Mouse (Mus musculus) cerebellum, adult 11 months (tissue): ENCODE results near the gene Cacng4.
A peak's percentile ranks its signal among the peaks of the same experiment; 100 is the strongest.

ENCODE experiments used
- DNase-seq: peaks from one replicate; pipeline ENCODE4 v3.0.0; 2022

Cacng4 gene

GRCm38 (mm10) chr11:107710379-107710778 is 84.0 kb downstream of the Cacng4 start:
- no peak for DNase-seq

DNA sequence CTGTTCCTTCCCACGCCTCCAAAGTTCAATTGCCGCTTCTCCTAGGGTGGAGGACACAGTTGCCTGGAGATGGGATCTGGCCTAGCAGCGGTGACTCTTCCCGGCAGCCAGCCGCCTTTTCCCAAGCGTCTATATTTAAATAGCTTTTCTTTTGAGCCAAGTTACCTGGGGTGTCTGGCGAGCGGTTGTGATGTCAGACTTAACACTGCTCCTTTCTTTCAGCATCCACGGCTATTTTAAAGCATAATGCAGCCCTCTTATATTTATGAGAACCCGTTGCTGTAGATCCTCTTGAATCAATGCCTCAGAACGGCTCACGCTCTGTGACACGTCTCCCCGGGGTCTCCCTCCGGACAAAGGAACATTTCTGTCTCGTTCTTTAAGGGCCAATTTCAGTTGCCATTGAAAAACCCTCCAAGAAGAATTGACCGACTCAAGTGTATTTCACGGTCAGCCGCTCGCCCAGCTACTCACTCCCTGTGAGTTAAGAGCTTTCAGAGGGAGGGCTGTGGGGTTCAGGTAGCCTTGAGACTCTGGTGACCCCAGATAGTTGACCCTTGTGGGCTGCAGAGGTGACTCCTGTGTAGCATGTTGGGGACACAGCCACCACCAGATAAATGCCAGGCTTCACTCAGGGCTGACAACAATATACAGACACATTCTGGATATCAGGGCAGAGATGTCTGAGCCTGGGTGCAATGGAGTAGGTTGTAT is 86.3 kb downstream of the Cacng4 start:
- DNase-seq: no peak

- DNase-seq: peak; percentile 43
These were observed 88.8 kb downstream of the Cacng4 start for GRCm38 (mm10) chr11:107705476-107706074.

GRCm38 (mm10) chr11:107705060-107705459 is 89.3 kb downstream of the Cacng4 start:
- DNase-seq: no peak

- no peak for DNase-seq
These were observed 90.9 kb downstream of the Cacng4 start for GRCm38 (mm10) chr11:107703272-107704134.

- no peak for DNase-seq
These were observed 94.4 kb downstream of the Cacng4 start for GRCm38 (mm10) chr11:107699967-107700366.

DNA sequence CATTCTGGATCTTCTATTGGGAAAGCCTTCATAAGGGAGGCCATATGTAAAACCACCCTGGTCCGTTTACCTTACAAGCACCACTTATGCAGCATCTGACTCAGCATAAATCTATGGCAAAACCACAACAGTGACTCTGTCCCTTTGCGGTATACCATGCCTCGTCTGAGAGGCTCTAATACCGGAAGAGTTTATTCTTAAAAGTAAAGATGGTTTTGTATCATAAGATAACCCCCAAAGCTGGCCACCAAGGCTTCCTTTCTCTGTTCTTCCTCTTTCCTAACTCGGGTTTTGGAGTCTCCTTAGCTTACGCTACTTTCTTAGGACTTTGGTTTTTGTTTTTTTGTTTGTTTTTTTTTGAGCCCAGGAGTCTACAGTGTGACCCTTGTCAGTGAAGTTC is 101.0 kb downstream of the Cacng4 start:
- DNase-seq: no peak

DNA sequence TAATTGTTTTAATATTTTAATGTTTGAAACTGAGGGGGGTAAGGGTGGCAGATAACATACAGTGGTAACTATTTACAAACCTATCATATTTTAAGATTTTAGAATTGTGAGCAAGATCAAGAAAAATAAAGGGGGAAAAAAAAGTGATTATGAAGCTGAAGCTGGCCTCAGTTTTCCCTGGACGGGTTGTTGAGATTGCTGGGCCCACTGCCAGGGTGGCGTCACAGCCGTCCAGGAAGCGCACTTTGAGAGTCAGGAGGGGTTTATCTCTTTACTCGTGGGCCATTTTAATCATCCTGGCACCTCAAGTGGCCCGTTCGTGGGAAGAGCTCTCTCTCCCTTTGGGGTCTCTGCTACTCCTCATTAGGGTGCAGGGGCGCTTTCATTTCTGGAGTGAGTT is 102.8 kb downstream of the Cacng4 start:
- no peak for DNase-seq

GRCm38 (mm10) chr11:107688480-107688879 is 105.9 kb downstream of the Cacng4 start:
- no peak for DNase-seq

DNA sequence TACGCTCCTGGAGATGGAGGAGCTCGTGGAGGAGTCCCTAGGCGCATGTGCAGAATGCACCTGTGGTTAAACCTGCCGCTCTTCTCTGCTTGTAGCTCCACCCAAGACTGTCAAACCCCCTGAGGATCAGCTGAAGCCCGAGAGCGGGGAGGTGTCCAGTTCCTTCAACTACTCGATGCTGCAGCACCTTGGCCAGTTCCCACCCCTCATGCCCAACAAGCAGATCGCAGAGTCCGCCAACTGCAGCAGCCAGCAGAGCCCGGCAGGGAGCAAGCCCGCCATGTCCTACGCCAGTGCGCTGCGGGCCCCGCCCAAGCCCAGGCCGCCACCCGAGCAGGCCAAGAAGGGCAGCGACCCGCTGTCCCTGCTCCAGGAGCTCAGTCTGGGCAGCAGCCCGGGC is 108.1 kb downstream of the Cacng4 start:
- DNase-seq: no peak

- DNase-seq: no peak
These were observed 110.6 kb downstream of the Cacng4 start for GRCm38 (mm10) chr11:107683544-107684465.

DNA sequence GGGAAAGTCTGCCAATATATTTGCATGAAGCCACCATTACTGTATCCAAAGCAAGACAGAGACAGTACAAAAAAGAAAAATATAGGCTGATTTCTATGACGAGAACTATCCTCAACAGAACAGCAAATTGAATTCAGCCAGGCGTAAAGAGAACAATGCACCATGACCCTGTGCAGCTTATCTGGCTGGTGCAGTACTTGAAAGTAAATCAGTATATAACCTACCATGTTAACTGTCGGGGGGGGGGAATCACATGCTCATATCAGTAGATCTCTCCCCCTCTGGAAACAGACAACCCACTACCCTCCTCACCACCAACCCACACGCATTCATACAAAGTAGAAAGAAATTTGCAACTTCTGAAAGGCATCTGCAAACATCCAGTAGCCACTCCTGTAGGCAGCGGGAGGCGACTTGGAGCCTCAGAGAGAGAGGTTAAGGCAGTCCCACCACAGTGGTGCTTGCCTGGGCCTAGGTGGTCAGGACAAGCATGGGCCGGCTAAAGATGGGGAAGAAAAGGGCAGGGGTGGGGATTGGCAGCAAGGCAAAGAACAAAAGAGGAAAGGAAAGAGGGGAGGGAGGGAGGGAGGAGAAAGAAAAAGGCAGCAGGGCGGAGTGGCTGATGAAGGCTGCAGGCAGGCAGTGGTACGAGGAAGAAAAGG is 111.5 kb downstream of the Cacng4 start:
- DNase-seq: no peak
